Mouse (Mus musculus) ES-Bruce4 (cell line): ENCODE results near the gene Fam192a.

ENCODE experiments used
- CTCF ChIP-seq: IDR thresholded peaks from one replicate; pipeline ENCODE4 v1.8.1; 2011; ENCODE audit warnings: low read depth, low read length
- POLR2A ChIP-seq: IDR thresholded peaks from one replicate; pipeline ENCODE4 v1.8.1; 2011; ENCODE audit warnings: low read length; ENCODE audit not compliant: insufficient read depth

GRCm38 (mm10) chr8:94581820-94582483, 19.8 kb downstream of the Fam192a start:
- no peak for TF ChIP-seq CTCF
- no peak for TF ChIP-seq POLR2A
